Comparison of ENCODE assay signal across 10 mouse cellular contexts in the genomic region with DNA sequence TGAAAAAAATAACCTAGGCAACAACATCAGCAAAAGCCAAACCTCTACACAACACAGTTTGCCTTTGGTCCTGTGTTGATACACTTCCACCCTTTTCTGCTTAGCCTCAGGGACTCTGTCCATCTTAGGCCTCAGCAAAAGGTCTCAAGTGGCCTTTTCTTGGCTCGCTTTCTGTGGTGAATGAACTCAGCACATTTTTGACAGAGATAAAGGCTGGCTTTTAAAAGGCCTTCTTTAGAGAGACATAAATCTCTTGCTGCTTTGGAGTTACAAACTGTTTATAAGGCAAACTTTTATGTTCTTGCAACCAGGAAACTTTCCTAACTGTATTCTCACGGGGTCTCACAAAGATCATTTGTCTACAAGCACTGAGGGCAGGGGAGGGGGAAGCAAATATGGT.
DNase-seq lines count a peak whose midpoint lies in the region; ATAC-seq and TF ChIP-seq lines count a peak whose summit lies in the region.
"Had no signal": no experiment of that assay in that cellular context is flagged by ENCODE, and none has a peak within 500 bp of the region (broad histone marks: within the 10 kb centered on the region; RNA-seq: fewer than 3 reads in every experiment).

No protein-coding gene starts in this region.

- no peak overlapping the region for H3K4me2 ChIP-seq in lung, embryonic 14.5 days
- H3K4me2 ChIP-seq: liver, embryonic 12.5 days had no signal

- H3K36me3 ChIP-seq in lung, embryonic 14.5 days (ENCODE audit: insufficient read depth): no peaks in the 10 kb centered on the region
- H3K36me3 ChIP-seq: liver, embryonic 12.5 days had no signal

- H3K27ac ChIP-seq in lung, embryonic 14.5 days (ENCODE audit: low read depth): no peak overlapping the region
- H3K27ac ChIP-seq: liver, embryonic 12.5 days had no signal

- no peaks in the 10 kb centered on the region for H3K9me3 ChIP-seq in lung, embryonic 14.5 days (ENCODE audit: low read depth, low read length)
- H3K9me3 ChIP-seq: liver, embryonic 12.5 days; megakaryocyte, embryonic 14.5 days had no signal

- no peak overlapping the region for H3K4me3 ChIP-seq in lung, embryonic 14.5 days (ENCODE audit: low read depth, low read length)
- H3K4me3 ChIP-seq: liver, embryonic 12.5 days; megakaryocyte, embryonic 14.5 days had no signal

- 54% methylated on average over 2 of the region's 2 CpGs for WGBS in lung, embryonic 14.5 days

- DNase-seq in lung, embryonic 14.5 days: peak; percentile 13
- no peak for DNase-seq in lung, postnatal 10 days
- DNase-seq in adrenal gland, postnatal 10 days: peak; percentile 61
- peak; percentile 81 for DNase-seq in heart, adult 8-10 months (ENCODE audit: low spot score)
- peak; percentile 6 to 46 for DNase-seq in kidney, postnatal 36 days
- no peak for DNase-seq in frontal cortex, postnatal 25 days (ENCODE audit: low spot score in 2 of 2)
- no peak for DNase-seq in frontal cortex, postnatal 14 days (ENCODE audit: low spot score in 2 of 2)
- DNase-seq: right cerebral cortex, postnatal 4 days had no signal

- TF ChIP-seq CTCF in lung, embryonic 14.5 days (IDR thresholded peaks at IDR 0.05; ENCODE audit: low read depth): no peak

- H3K9ac ChIP-seq in lung, embryonic 14.5 days: no peak overlapping the region
- H3K9ac ChIP-seq: liver, embryonic 12.5 days had no signal

- no peak for ATAC-seq in lung, embryonic 14.5 days (ENCODE audit: insufficient read depth)
- ATAC-seq: liver, embryonic 12.5 days had no signal

- no peaks in the 10 kb centered on the region for H3K27me3 ChIP-seq in lung, embryonic 14.5 days (ENCODE audit: insufficient read depth, low read length)
- H3K27me3 ChIP-seq: liver, embryonic 12.5 days; megakaryocyte, embryonic 14.5 days had no signal

- no peaks in the 10 kb centered on the region for H3K4me1 ChIP-seq in lung, embryonic 14.5 days (ENCODE audit: insufficient read depth)
- H3K4me1 ChIP-seq: liver, embryonic 12.5 days; megakaryocyte, embryonic 14.5 days had no signal

Comparison
In these comparisons a context has a peak if more than half of its experiments do, and no peak if none do; other contexts are left out.
1. DNase-seq: peak in lung, embryonic 14.5 days (single experiment), adrenal gland, postnatal 10 days (single experiment), heart, adult 8-10 months (single experiment) and kidney, postnatal 36 days (2 of 2); none in lung, postnatal 10 days (single experiment), frontal cortex, postnatal 25 days (0 of 2) and frontal cortex, postnatal 14 days (0 of 2).